Mouse (Mus musculus) lung, adult 18-20 months (tissue): Measurements from ENCODE around the gene Tiam2.

Experiments used
- DNase-seq, 2 experiments: peaks; one replicate each; pipeline ENCODE4 v3.0.0; 2022; ENCODE audit warnings: mixed read lengths in 2 of 2

The Tiam2 gene

GRCm38 (mm10) chr17:3326148-3326902 is at the start of gene Tiam2:
TSS of gene Tiam2 (plus strand) at chr17:3326573.
- DNase-seq = peak; percentile 28 to 46

GRCm38 (mm10) chr17:3280321-3280720 is 46.1 kb upstream of the Tiam2 start:
- no peak for DNase-seq

GRCm38 (mm10) chr17:3281939-3282338 is 44.4 kb upstream of the Tiam2 start:
- DNase-seq = no peak

- DNase-seq = peak; percentile 40 to 47
These were observed 41.2 kb upstream of the Tiam2 start for GRCm38 (mm10) chr17:3285030-3285671.

- peak in 1 of 2 experiments; percentile 19 for DNase-seq
These were observed 40.1 kb upstream of the Tiam2 start for GRCm38 (mm10) chr17:3286123-3286825.

DNA sequence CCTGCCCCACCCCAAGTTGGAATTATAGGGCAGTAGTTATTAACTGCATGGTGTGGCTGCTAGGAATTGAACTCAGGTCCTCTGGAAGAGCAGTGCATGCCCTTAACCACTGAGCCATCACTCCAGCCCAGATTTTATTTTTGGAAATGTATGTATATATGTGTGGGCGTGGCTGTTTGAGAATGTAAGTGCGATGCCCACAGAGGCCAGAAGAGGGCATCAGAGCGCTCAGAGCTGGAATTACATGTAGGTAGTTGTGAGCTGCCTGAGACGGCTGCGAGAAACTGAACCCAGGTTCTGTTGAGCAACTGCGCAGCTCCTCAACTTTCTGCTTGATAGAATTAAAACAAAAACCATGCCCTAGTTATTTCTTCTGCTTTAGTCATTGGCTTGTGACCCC is 38.0 kb upstream of the Tiam2 start:
- peak; percentile 35 to 49 for DNase-seq

DNA sequence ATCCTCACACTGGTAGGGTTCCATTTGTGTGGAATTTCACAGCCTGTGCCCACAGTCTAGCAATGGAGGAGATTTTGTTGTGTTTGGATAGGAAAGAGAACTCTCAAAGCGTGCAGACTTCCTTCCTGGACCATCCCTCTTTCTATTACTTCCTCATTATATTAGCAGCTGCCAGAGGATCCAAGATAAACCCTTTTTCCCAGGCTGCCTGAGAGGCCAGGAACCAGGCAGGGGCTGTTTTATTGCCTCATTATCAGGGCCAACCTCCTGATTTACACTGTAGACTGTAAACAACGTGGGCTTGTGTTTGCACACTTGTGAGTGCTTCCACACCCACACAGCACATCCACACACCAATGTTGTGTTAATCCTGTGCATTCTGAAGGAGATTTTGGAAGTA is 31.3 kb upstream of the Tiam2 start:
- no peak for DNase-seq

DNA sequence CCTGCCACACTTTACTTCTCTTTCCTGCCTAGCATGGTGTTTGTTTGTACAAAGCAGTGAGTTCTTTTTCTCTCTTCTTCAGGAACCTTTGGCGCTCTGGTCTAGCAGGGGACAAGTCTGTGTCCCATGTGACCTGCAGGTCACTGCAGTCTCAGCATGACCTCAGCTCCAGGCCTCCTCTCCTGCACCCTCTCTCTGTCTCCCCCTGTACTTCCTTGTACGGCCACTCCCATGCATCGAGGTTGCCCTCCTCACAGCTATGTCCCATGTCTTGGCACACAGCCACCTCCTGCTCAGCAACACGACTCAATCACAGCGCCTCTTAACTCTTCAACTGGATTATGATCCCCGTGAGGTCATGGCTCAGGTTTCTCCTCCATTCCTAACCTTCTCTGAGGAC is 26.9 kb upstream of the Tiam2 start:
- no peak for DNase-seq

GRCm38 (mm10) chr17:3305926-3306325 is 20.4 kb upstream of the Tiam2 start:
- DNase-seq = peak in 1 of 2 experiments; percentile 21

DNA sequence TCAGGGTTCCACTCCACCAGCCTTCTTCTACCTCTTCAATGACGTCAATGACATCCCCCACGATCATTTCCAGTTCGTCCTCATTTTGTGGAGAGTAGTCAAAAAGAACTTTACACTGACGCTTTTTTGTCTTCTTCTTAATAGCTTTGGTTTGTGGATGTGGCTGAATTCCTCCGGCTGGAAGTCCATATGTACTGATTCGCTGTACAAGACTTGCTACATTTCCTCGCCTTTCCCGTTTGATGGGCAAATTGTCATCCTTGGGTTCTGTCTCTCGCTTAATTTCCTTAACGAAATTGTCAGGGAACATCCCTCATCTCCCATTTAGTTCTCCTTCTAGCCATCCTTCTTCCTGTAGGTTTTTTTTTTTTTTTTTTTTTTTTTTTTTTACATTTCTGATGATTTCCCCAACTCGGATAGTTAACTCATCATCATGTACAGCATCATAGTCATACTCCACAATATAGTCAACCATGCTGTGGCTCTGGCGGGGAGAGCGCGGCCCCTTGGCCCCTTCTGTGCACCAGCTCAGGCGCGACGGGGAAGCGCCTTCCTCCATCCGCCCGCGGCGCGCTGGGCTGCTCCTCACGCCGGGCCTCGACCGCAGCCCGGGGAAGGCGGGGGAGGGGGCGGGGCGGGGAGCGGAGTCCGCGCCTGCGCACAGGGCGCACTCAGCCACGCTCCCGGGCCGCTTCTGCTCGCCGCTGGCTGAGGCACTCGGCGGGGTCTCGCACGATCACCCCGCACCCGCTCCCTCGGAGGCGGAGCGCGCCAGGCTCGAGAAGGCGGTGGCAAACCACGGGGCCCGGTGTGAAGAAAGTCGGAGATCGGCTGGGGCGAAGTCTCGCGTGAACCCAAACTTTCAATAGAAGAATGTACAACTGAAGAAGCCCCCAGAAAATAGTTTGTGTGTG is 12.4 kb upstream of the Tiam2 start:
- peak; percentile 56 to 70 for DNase-seq

GRCm38 (mm10) chr17:3314625-3315020 is 11.8 kb upstream of the Tiam2 start:
- DNase-seq = no peak

- no peak for DNase-seq
These were observed 10.8 kb upstream of the Tiam2 start for GRCm38 (mm10) chr17:3315581-3315980.

GRCm38 (mm10) chr17:3326903-3327279 is 518 bp downstream of the Tiam2 start:
- DNase-seq = peak in 1 of 2 experiments; percentile 8

GRCm38 (mm10) chr17:3327335-3327734 is 962 bp downstream of the Tiam2 start:
- no peak for DNase-seq

DNA sequence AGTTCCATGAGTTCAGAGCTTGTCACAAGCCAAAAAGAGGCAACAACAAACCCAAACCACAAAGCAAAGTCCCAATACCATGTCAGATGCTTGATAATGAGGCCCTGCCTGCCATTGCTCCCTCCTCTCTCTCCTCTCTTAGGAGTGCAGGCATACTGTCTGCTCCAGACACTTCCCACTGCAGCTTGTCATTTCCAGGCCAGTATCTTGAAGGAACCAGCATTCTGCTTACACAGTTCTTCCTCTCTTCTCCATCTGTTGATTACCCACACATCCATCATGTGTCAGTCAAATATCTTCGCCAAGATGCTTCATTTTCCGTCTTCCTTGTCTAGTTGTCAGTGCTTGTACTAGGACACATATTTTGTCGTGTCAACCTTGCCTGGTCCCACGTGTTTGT is 2.4 kb downstream of the Tiam2 start:
- no peak for DNase-seq

- no peak for DNase-seq
These were observed 3.1 kb downstream of the Tiam2 start for GRCm38 (mm10) chr17:3329429-3329828.

DNA sequence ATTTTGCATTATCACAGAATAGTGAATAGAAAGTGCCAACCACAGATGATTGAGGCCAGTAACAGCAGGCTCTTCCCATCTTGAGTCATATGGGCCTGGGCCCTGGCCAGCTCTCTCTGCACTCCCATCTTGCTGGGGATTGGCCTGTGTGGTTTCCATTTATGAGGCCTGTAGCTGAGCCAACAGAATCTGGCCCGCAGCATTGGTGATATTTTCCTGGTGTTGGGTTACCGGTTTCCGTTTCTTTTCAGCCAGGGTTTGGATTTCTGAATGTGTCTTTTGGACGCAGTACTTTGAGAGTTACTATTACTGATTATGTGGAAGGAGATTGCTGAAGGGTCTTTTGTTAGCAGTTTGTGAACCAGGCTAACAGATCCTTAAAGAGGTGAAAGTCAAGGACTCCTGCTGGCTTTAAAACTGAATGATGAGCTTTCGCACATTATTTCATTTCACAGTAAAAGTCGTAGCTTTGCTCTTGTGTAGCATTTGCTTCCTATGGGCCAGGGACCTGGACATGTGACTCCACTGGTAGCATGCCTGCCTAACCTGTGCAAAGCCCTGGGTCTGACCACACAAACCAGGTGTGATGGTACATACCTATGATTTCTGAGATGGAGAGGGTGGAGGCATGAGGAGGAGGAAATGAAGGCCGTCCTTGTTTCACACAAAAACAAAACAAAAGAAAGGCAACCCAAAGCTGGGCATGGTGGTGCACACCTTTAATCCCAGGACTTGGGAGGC is 5.5 kb downstream of the Tiam2 start:
- DNase-seq = peak; percentile 21 to 44

DNA sequence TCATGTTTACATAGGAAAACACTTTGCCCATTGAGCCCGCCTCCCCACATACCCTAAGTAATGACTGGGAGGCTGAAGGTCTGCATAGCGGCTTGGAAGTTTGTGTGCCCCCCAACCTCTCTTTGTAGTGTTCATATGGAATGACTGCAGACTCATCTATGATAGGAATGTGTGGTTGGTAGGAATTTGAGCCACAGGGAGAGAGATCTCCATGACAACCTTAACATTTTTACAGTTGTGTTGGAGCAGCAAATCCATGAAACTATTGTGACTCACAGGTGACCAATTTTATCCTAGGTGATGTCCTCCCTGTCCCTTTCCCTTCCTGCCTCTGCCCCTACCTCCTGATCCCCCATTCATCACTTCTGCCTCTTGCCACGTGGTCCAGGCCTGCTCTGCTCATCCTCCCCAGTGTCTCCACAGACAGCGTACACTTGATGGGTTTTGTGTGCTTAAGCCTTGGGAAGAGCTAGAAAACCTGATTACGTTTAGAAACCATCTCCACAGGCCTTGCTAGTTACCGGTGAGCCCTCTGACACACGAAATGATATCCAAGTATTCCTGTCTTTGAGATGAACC is 9.9 kb downstream of the Tiam2 start:
- DNase-seq = no peak

GRCm38 (mm10) chr17:3336887-3337524 is 10.6 kb downstream of the Tiam2 start:
- no peak for DNase-seq

GRCm38 (mm10) chr17:3337525-3337888 is 11.1 kb downstream of the Tiam2 start:
- DNase-seq = no peak

- no peak for DNase-seq
These were observed 12.4 kb downstream of the Tiam2 start for GRCm38 (mm10) chr17:3338821-3339220.
